Mouse (Mus musculus): Measurements from ENCODE around the gene Fosl1.
A peak's percentile ranks its signal among the peaks of the same experiment; 100 is the strongest.

Gene Fosl1

DNA sequence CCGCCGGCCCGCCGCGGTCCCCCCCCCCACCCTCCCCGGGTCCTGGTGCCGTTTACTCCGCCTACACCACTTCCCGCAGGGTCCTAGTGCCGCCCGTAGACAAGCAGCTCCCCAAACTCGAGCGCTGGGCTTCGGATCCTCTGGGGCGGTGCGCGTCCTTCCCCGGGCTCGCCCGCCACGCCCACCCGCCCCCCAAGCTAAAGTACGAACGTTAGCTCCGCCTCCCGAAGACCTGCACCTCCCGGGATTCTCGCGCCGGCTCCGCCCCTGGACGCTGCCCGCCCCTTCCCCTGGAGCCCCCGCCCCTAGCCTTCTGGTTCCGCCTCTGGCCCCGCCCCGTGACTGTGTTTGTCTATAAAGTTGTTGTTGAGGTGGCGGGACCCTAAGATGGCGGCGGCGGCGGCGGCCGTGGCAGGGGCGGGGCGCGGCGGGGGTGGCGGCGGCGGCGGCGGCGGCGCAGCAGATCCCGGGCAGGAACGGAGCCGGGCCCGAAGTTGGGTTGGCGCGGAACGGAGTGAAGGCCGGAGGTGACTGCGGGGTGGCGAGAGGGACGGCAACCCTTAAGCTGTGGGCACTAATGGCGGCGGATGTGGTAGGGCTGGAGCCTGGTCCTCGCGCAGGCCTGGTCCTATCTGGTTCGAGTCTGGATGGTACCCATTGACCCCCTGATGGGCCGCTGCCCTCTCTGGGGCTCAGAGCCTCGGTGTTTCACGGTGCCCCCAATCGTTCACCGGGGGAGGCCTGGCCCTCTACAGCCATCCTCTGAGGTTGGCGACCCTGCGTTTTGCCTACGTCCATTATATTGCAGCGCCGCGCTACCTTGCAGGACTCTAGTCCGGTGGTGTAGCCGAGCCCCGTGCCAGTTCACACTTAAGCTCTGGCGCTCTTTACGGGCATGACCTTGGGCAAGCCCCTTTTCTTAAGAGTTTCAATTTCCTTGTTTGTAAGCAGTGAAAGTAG lies 22.3 kb upstream of the Fosl1 start, which contains the start of the genes Drap1 and AI837181:
TSS of gene Drap1 (minus strand) at position 198 of the 960 bp plus-strand sequence.
TSS of gene AI837181 (plus strand) at position 363 of the 960 bp plus-strand sequence.
- peak; percentile 98 for DNase-seq (ENCODE audit: low spot score)

DNA sequence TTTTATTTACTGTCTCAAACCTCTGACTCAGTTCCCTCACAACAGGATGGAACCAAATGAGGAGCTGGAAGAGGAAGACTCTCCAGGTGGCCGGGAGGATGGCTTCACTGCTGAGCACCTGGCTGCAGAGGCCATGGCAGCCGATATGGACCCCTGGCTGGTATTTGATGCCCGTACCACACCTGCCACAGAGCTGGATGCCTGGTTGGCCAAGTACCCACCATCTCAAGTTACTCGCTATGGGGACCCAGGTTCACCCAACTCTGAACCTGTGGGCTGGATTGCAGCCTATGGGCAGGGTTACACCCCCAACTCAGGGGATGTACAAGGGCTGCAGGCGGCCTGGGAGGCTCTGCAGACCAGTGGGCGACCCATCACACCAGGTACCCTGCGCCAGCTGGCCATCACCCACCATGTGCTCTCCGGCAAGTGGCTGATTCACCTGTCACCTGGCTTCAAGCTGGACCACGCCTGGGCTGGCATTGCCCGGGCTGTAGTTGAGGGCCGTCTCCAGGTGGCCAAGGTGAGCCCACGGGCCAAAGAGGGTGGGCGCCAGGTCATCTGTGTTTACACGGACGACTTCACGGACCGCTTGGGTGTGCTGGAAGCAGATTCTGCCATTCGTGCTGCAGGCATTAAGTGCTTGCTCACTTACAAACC lies 21.3 kb upstream of the Fosl1 start:
- DNase-seq (ENCODE audit: low spot score): no peak

DNA sequence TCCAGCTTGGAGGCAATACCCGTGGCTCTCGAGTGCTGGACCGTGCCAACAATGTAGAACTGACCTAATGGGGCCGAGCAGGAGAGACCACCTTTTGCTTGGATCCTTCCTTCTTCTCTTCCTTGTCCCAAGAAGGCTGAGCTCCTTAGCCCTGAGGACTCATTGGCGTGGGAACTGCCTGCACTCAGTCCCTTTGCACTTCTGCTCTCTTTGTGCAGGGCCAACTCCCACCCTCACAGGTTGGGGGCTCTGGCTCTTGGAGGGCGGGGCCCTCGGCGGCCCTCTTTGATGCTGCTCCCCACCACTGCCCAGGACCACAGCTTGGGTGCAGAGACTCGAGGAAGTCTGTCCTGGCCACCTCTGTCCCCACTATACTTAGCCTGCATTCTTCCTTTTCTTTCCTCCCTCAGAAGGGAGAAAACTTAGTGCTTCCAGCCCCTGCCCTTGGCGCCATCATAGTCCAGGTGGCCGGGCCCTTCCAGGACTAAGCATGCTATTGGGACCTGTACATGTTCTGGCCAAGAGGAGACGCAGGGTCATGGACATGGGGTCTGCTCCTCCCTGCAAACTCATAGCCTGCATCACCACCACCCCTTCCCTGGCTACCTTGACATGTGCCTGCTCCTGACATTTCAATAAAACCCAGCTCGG lies 20.6 kb upstream of the Fosl1 start:
- DNase-seq (ENCODE audit: low spot score): no peak

DNA sequence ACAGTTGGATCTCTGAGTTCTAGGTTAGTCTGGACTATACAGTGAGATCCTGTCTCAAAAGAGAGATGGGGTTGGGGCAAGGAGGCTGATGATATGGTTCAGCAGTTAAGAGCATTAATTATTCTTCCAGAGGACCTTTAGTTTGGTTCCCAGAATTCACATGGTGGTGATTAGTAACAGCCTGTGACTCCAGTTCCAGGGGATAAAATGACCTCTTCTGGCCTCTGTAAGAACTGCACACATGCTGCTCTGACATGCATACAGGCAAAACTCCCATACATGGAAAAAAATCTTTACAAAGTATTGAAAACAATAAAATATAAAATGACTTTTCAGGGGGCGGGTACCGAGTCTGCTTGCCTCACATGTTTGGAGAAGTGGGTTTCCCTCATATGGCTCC lies 19.3 kb upstream of the Fosl1 start:
- peak; percentile 70 for DNase-seq (ENCODE audit: low spot score)

DNA sequence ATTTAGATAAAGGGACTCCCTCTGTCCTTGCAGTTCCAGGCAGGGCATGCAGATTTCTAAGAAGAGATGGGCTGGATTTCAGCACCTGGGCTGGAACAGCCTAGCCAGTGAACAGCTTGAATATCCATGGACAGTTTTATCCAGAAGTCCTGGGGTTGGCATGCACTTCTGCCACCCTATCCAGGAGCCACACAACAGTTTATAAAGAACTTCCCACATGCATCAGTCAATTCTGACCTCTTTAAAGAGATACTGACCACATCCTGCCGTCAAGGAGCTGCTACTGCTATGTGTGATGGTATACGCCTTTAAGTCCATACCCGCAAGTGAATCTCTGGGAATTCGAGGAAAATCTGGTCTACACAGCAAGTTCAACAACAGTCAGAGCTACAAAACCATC lies 18.1 kb upstream of the Fosl1 start:
- no peak for DNase-seq (ENCODE audit: low spot score)

DNA sequence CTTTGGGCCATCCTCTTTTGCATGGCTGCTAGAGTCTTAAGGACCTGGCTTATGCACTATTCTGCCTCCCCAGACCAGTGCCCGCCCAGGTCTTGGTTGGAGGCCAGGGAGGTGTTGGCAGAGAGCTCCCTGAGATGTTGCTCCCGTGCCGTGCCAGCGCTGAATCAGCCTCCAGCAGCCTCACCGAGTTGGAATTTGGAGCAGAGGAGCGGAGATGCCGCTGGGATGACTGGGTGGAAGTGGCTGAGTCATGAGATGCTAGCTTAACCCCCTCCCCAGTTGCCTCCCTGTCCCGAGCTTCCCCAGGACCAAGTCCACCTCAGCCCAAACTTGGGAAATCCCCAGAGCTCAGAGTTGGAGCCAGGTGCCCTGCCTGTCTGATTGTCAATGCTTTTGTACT lies 17.5 kb upstream of the Fosl1 start:
- DNase-seq (ENCODE audit: low spot score): no peak

DNA sequence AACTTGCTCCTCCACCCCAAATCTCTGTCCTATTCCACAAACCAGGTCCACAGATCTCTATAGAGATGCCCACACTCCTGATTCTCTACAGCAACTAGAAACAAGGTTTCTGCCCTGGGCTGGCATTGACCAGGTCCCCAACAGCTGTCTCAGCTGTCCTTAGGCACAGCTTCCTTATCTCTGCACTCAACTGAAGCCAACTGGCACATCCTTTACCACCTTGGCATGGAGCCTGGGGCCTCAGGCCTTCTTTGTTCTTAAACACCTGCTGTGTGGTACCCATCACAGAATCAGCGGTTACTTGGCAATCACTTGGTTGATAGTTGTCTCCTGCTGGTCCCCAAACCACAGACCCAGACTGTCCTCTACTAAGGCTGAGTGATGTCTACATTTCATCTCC lies 16.9 kb upstream of the Fosl1 start:
- no peak for DNase-seq (ENCODE audit: low spot score)

DNA sequence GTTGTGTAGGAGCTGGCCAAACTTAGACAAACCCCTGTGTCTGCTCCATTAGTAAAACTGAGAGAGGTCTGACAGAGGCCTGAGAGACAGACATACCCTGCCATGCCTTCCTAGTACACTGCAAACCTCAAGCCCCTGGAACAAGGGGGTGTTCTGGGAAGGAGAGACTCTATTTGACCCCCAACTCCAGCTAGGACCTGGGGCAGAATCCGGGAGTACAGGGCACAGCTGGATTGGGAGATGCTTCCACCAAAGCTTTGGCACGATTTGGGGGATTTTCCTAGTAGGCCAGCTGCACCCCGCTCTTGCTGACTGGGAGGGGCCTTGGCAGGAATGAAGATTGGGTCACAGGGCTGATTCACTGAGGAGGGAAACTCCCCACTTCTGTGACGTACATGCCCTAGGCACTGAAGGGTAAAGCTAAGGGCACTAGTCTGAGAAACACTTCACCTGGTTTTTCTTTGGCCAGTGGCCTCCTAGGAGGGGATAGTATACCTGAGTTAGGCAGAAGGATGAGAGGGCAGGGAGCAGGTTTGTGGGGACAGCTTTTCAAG lies 15.4 kb upstream of the Fosl1 start:
- DNase-seq (ENCODE audit: low spot score): no peak

DNA sequence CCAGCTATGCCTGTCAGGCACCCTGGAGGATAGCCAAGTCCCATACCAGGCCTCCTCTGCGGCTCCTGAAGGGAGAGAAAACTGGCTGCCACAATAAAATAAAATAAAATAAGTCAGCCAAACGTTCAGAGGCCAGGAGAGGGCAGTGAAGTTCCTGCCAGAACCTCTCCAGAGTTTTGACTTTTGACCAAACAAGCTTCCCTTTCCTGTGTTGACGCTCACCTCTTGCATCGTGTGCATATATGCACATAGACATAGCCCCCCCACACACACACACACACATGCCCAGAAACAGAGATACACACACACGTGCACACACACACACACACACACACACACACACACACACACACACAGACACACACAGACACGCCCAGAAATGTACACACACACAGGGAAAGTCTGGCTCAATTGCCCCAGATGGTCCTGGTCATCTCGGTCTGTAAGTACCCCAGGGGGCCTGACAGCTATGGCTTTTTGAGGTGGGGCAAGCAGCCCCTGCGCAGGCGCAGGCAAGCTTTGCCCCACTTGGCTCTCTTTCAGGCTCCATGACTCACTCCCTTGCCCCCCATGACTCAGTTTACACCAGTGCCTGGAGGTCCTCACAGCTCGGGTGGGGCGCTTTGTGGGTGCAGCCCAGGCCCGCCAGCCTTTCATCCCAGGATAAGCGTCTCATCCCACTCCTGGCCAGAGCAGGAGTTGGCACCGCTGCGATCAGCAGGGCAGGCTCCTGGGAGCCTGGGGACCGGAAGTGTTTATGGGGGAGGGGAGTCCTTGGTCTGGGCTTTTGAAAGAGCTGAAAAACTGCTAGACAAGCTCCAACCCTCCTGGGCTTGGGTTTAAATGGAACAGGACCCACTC lies 14.1 kb upstream of the Fosl1 start:
- peak; percentile 72 for DNase-seq (ENCODE audit: low spot score)

DNA sequence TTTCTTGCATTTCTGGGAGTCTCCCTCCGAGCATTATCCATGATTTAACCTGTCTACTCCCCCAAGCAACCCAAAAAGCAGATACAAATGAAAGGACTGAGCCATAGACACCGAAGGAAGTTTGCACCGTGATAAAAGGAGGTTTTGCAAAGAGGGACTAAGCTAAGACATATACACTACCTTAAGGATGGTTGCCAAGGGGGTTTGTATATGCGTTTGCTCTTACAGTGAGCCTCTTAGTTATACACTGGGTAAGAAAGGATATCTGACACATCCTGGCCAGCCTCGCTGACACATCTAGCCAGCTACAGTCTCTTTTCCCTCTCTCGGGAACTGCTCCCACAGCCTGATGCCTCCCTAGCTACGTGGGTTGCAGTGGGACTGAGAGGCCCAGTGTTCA lies 13.4 kb upstream of the Fosl1 start:
- no peak for DNase-seq (ENCODE audit: low spot score)

DNA sequence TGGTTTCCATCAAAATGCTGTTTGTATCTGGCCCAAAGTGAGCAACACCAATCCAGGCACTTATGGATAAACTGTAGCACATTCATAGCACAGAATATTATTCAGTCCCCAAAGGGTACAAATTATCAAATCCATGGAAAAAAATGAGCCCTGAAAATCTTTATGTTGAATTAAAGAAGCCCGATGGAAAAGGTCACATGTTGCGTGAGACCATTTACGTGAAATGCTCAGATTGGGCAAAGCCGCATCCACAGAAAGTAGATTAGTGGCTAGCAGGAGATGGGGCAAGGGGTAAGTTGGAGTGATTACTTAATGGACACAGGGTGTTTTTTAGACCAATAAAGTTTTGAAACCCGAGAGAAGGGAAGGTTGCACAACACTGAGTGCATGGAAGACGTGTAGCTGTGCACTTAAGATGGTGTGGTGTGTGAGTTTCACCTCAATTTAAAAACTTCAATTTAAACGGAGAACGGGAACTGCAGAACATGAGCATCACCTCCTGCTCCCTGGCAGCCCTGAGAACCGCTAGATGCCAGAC lies 2.9 kb upstream of the Fosl1 start:
- DNase-seq (ENCODE audit: low spot score): no peak

DNA sequence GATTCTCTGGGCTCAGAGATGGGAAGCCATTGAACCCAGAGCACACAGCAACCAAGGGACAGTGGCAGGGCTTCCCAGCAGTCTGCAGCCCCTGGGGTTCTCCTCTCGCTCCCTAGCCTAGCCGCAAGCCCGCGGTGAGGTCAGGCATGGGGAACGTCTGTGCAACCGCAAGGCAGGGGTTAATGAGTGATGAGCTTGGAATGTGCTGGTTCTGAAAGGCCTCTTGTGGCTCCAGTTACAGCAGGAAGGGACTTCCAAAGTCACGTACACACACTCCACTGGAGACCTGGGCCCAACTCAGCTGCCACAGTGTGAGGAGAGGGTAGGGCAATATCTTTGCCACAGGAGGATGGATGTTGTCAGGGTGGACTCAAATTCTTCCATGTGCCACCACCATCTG lies 2.4 kb upstream of the Fosl1 start:
- DNase-seq (ENCODE audit: low spot score): no peak

DNA sequence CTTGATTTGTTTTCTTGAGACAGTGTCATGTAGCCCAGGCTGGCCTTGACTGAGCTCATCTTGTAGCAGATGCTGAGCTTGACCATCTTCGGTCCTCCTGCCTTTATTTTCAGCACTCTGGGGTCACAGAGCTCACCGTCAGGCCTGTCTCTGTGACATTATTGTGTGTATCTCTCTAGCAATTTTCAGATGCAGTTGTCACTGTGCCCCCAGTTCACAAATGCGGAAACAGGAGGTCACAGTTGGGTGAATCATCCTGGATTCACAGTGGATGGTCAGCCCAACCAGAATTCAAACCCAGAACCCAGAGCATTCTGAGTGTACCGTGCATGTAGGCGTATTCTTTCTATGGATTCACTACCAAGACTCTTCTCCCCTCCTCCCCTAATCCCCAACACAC lies 1.6 kb upstream of the Fosl1 start:
- DNase-seq (ENCODE audit: low spot score): no peak

DNA sequence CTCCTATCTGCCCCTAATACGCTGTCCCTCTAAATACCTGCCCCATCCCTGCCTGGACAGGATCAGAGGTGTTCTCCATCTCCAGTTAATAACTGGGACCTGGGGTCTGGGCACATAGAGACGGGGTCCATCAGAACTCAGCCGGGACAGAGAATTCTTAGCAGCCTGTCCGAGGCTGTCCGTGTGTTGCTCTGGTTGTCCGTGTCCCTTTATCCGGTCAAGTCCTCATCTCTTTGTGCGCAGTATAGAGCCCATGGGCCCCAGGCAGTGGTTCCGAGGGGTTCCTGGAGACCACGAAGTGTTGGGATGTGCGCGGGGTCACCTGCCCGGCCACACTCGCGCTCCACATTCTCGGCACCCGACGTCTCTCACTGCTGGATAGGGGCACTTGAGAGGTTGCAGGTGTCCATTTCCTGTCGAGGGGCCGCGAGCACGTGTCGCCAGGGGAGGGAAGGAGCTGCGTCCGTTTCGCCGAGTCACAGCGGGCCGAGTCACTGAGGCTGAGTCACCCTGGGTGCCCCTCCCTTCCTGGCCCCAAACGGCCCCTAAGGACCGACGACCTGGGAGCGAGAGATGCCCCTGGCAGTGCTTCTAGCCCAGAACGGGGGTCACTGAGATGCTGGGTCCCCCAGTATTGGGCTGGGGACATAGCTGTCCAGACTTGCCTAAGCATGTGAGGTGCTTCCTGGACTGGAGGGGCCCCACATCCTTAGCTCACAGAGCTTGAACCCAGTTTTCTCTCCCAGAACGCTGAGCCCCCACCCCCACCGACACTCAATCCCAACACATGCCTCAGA lies 1.2 kb downstream of the Fosl1 start:
- no peak for DNase-seq (ENCODE audit: low spot score)

DNA sequence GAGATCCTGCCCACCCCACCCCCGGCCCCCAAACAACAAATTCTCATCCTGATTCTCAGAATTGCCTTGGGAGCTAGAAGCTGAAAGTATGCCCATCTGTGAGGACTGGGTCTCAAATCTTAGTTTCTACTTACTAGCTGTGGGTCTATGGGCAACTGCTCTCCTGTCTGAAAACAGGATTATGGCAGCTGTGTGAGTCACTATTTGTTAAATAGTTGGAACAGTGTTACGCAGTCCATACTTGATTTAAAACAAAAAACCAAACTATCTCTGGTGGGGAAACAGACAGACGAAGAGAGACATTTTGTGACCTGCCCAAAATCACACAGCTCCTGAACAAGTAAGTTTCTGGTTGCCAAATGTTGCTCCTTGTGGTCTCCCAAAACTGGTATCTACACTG lies 2.3 kb downstream of the Fosl1 start:
- DNase-seq (ENCODE audit: low spot score): no peak

DNA sequence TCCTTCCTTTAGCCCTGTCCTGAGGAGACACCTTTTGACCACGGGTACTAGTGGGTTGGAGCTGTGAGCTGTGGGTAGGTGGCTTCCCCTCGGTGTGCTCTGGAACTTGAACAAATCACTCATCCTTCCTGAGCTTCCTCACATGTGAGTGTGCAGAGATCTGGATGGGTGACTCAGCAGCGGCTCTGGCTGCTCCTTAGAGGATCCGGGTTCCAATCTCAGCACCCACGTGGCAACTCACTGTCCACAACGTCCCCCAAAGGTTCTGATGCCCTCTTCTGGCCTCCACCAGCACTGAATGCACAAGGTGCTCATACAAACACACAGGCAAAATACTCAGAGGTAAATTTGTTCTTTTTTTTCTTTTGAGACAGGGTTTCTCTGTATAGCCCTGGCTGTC lies 4.4 kb downstream of the Fosl1 start:
- DNase-seq (ENCODE audit: low spot score): no peak

DNA sequence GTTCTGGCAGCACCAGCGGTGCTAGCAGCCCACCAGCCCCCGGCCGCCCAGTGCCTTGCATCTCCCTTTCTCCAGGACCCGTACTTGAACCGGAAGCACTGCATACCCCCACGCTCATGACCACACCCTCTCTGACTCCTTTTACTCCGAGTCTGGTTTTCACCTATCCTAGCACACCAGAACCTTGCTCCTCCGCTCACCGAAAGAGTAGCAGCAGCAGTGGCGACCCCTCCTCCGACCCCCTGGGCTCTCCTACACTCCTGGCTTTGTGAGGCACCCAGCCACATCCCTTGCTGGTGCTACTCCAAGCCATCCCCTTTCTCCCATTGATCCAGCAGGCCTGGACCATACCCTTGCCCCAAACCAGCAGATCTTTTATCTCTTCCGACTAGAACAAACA lies 7.7 kb downstream of the Fosl1 start:
- DNase-seq (ENCODE audit: low spot score): no peak

DNA sequence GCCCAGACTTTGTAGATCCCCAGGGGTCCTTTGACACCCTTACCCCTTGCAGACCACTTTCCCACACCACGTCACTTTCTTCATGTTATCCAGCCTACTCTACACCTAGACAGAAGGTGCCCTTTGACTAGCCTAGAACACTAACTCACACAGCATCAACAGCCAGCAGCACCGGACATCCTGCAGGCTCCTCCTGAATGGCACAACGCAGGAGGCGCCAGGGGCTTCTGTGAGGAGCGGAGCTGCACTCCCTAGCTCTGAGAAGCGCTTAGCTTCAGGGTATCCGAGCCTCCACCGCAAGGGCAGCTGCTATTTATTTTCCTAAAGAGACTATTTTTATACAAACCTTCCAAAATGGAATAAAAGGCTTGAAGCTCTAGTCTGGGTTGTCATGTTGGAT lies 8.2 kb downstream of the Fosl1 start:
- no peak for DNase-seq (ENCODE audit: low spot score)

DNA sequence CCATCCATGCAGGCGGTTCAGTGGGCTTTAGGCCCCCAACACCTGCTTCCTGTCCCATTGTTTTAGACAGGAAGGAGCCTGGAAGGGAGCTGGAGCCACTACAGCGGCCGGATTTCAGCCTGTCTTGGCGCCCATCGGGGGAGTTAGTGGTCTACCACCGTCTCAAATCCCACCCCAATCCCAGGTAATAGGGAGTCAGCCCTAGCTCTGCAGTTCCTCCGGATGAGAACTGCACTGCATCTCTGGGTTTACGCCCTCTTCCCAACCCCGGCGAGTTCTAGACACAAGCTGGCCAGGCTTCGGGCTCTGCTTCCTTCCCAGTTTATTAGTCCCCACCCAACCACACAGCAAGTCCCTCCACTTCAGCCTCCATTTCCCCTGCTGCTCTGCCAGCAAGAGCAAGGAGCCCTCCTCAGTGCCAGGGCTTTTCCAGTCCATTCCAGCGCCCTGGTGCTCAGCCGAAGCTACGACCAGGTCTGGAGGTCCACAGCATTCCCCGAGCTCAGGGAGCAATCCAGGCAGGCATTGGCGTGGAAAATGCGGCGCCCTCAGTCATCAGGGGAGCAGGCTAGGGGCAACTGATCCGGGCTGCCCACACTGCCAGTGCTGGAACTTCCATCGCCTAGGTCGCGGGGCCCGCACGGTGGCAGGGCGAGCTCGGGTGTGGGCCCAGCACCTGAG lies 9.0 kb downstream of the Fosl1 start:
- DNase-seq (ENCODE audit: low spot score): peak; percentile 44
